Mouse (Mus musculus) midbrain, embryonic 14.5 days (tissue): ENCODE data around the gene Pim3. TPM values are rescaled to one million over a fixed set of nuclear protein-coding genes. Genes with fewer than 3 reads are reported as not detected.

Source experiments
- ATAC-seq: fragments of 200-750 bp; cut with Nextera tagmentation; 2 replicates; pipeline ENCODE4 v1.8.0; 2017; ENCODE audit warnings: moderate number of reproducible peaks, moderate library complexity; ENCODE audit not compliant: low FRiP score, low TSS enrichment
- DNase-seq: peaks from one replicate; pipeline ENCODE4 v3.0.0-alpha.2; 2015
- H3K27ac ChIP-seq: fragments of 300-500 bp; sonication (generic); replicated peaks from 2 replicates; pipeline ENCODE4 v1.5.1; 2014; ENCODE audit warnings: mild to moderate bottlenecking, low read depth, low read length, moderate library complexity
- H3K27me3 ChIP-seq: fragments of 300-500 bp; sonication (generic); 2 replicates; pipeline ENCODE4 v1.6.1; 2014; ENCODE audit warnings: low read length, control low read depth, mixed read lengths; ENCODE audit not compliant: control insufficient read depth, insufficient read depth
- H3K36me3 ChIP-seq: fragments of 300-500 bp; sonication (generic); 2 replicates; pipeline ENCODE4 v1.6.1; 2014; ENCODE audit warnings: low read length, control low read depth; ENCODE audit not compliant: control insufficient read depth, insufficient read depth
- H3K4me1 ChIP-seq: fragments of 300-500 bp; sonication (generic); 2 replicates; pipeline ENCODE4 v1.6.1; 2014; ENCODE audit warnings: mild to moderate bottlenecking, antibody characterized with exemption, low read length, control low read depth; ENCODE audit not compliant: control insufficient read depth, insufficient read depth
- H3K4me2 ChIP-seq: fragments of 300-500 bp; sonication (generic); 2 replicates; pipeline ENCODE4 v1.6.1; 2014; ENCODE audit warnings: mild to moderate bottlenecking, low read length, moderate library complexity
- H3K4me3 ChIP-seq: fragments of 300-500 bp; sonication (generic); replicated peaks from 2 replicates; pipeline ENCODE4 v1.5.1; 2014; ENCODE audit warnings: low read depth, low read length
- H3K9ac ChIP-seq: fragments of 300-500 bp; sonication (generic); replicated peaks from 2 replicates; pipeline ENCODE4 v1.6.1; 2014; ENCODE audit warnings: mild to moderate bottlenecking, low read length, moderate library complexity
- H3K9me3 ChIP-seq: fragments of 300-500 bp; sonication (generic); 2 replicates; pipeline ENCODE4 v1.6.1; 2016; ENCODE audit warnings: low read length, control low read depth, mixed read lengths; ENCODE audit not compliant: control insufficient read depth
- WGBS: fragments of 180-500 bp; shearing (Covaris S2); extraction: QIAGEN DNeasy Blood & Tissue Kit; methylation state at CpG from one replicate; pipeline ENCODE4 v1.1.7; 2014; 5-methylcytosine and 5-hydroxymethylcytosine counted together
- polyA plus RNA-seq: library from polyadenylated mRNA; unstranded; fragments of >200 nt; fragmentation: Nextera tagmentation; extraction: Ambion mirVana; gene quantifications from 2 replicates; pipeline ENCODE4 v1.2.1, GENCODE M21; 2014

Pim3 gene
- polyA plus RNA-seq, 1 experiment from 2014 or later: 49.1 TPM

DNA sequence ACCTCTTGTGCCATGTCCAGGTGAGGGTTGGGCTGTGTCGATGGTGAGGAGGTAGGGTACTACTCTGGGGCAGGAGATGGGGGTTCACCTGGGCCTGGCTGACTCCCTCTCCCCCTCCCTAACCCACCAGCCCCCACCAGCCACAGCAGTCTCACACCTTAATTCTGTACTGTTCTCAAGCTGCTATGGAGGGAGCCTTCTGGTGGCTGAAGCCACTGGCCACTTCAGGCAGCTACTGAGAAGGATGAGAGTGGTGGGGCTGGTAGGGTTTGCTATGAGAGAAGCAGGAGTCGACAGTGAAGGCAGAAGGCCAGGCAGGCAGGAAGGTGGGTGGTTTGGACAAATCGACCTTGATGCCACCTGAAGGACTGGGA is 19.7 kb upstream of the Pim3 start:
- H3K4me3 ChIP-seq: no peak overlapping the region
- ATAC-seq (no peak), DNase-seq (no peak)
- no peak overlapping the region for H3K27ac ChIP-seq
- H3K4me2 ChIP-seq: no peak overlapping the region
- no peaks in the 10 kb centered on the region for H3K36me3 ChIP-seq
- no peaks in the 10 kb centered on the region for H3K27me3 ChIP-seq
- WGBS: 80% methylated on average over 3 of the region's 3 CpGs
- no peaks in the 10 kb centered on the region for H3K9me3 ChIP-seq
- peaks cover 9% of the 10 kb centered on the region for H3K4me1 ChIP-seq
- H3K9ac ChIP-seq: no peak overlapping the region

DNA sequence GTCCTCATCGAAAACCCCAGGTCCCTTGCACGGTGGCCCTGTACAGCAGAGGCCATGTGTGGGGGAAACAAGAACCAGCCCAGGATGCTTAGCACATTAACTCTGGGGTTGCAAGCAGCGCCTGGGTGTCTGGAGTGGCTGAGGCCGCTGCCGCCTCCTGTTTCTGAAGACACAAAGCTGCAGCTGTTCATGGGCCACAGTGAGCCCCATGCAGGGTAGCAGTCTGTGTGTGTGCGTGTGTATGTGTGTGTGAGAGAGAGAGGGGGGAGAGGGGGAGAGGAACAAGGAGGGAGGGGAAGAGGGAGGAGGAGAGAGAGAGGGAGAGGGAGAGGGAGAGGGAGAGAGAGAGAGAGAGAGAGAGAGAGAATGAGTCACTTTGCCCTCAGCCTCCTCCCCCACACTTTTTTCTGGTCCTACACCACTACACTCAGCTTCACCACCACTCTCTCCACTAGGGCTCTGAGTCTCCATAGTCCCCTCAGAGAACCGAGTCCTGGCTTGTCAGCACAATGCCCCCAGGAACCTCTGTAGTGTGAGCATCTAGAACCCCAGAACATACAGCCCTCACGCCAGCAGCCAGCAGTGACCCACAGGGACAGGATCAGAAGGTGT is 18.4 kb upstream of the Pim3 start:
- 45% methylated on average over 8 of the region's 8 CpGs for WGBS
- H3K4me2 ChIP-seq: no peak overlapping the region
- H3K27ac ChIP-seq: no peak overlapping the region
- DNase-seq (no peak), ATAC-seq (no peak)
- H3K9me3 ChIP-seq: no peaks in the 10 kb centered on the region
- H3K4me3 ChIP-seq: no peak overlapping the region
- H3K36me3 ChIP-seq: no peaks in the 10 kb centered on the region
- no peaks in the 10 kb centered on the region for H3K27me3 ChIP-seq
- no peak overlapping the region for H3K9ac ChIP-seq
- H3K4me1 ChIP-seq: no peaks in the 10 kb centered on the region

DNA sequence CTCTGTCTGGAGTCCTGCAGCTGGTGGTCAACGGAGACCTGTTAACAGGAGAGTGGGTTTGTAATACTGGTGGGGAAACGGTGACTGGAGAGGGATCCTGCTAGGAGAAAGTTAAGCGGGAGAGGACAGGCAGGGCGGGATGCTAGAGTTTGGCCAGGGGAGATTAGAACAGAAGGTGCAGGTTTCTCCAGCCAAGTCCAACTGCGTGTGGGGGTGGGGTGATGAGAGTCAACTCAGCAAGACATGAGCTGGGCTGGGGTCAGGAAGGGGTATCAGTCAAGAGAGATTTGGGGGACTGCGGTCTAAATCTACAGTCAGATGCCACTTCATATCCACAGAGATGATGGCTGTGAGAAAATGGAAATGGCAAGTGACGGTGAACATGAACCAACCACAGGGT is 17.0 kb upstream of the Pim3 start:
- H3K36me3 ChIP-seq: no peaks in the 10 kb centered on the region
- no peak overlapping the region for H3K9ac ChIP-seq
- H3K9me3 ChIP-seq: no peaks in the 10 kb centered on the region
- no peaks in the 10 kb centered on the region for H3K27me3 ChIP-seq
- H3K4me1 ChIP-seq: no peaks in the 10 kb centered on the region
- H3K4me2 ChIP-seq: no peak overlapping the region
- 92% methylated on average over 7 of the region's 7 CpGs for WGBS
- H3K27ac ChIP-seq: no peak overlapping the region
- DNase-seq (no peak), ATAC-seq (no peak)
- no peak overlapping the region for H3K4me3 ChIP-seq

DNA sequence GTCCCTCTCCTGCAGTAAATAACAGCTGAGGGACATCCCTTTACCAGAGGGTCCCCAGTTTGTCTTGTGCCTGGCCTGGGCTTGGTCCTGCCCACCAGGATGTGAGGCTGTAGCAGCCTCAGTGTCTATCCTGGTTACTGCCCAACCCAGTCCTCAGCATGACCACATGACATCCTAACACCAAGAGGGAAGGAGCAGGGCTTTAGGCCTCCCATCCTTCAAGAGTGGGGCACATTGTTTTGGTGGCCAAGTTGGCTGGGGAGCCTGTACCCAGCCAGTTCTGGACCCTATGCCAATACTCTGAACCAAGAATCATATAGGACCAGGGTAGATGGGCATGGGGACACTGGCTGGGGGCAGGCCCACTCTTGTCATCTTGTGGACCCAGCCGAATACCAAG is 13.3 kb upstream of the Pim3 start:
- 100% methylated on average over 1 of the region's 1 CpGs for WGBS
- H3K36me3 ChIP-seq: no peaks in the 10 kb centered on the region
- no peaks in the 10 kb centered on the region for H3K9me3 ChIP-seq
- H3K4me2 ChIP-seq: no peak overlapping the region
- H3K27ac ChIP-seq: no peak overlapping the region
- ATAC-seq (no peak), DNase-seq (no peak)
- no peaks in the 10 kb centered on the region for H3K27me3 ChIP-seq
- H3K9ac ChIP-seq: no peak overlapping the region
- no peak overlapping the region for H3K4me3 ChIP-seq
- H3K4me1 ChIP-seq: no peaks in the 10 kb centered on the region

DNA sequence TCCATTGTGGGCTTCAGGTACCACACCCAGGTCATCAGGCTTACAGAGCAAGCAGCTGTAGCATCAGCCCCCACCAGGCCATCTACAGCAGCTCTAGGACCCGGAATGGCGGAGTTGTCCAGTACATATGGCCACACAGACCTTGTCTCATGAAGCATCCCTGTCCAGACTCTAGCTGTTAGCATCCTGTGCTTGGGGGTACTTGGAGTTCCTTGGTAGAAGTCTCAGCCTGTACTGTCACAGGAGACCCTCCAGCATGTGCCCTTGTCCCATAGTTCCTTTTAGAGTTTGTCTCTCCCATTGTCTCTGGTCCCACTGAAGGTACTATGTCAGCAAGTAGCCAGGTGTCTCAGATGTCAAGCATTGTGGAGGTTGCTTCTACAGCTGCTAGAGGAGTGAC is 12.4 kb upstream of the Pim3 start:
- ATAC-seq (no peak), DNase-seq (no peak)
- no peak overlapping the region for H3K4me2 ChIP-seq
- H3K4me3 ChIP-seq: no peak overlapping the region
- H3K9me3 ChIP-seq: no peaks in the 10 kb centered on the region
- H3K27ac ChIP-seq: no peak overlapping the region
- H3K9ac ChIP-seq: no peak overlapping the region
- no peaks in the 10 kb centered on the region for H3K36me3 ChIP-seq
- H3K27me3 ChIP-seq: no peaks in the 10 kb centered on the region
- no peaks in the 10 kb centered on the region for H3K4me1 ChIP-seq
- WGBS: 91% methylated on average over 2 of the region's 2 CpGs

DNA sequence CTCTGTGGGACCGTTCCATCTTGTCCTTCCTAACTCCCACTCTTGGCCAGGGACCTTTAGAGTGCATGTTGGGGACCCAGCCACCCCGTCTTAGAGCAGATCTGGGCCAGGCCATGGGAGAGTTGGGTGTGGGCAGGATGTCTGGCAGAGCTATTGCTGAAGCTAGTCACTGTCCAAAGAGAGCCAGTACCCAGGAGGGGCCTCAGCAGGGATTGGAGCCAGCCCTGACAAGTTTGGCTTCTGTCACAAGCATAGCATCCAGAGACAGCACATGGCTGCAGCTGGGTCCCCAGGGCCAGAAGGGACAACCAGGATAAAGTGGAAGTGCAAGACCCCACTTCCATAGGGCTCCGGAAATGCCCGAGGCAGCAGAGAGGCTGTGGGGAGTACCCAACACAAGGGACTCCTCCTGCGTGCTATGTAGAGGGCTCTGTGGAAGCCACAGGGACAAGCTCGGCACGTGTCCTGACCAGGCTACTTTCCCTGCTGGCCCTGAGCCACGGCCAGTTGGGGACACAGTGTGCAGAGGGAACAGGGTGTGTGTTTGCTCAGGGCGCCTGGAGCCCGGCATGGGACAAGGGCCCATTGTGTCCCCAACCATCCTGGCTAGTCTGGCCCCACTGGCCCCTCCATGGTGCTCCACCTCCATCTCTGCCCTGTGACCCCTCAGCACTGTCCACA is 11.7 kb upstream of the Pim3 start:
- Histone ChIP-seq H3K27me3 (no peaks in the 10 kb centered on the region), H3K27ac (no peak overlapping the region), H3K4me1 (no peaks in the 10 kb centered on the region), H3K4me2 (no peak overlapping the region), H3K9me3 (no peaks in the 10 kb centered on the region), H3K36me3 (no peaks in the 10 kb centered on the region), H3K9ac (no peak overlapping the region), H3K4me3 (no peak overlapping the region)
- no peak for DNase-seq
- 67% methylated on average over 10 of the region's 10 CpGs for WGBS
- no peak for ATAC-seq

DNA sequence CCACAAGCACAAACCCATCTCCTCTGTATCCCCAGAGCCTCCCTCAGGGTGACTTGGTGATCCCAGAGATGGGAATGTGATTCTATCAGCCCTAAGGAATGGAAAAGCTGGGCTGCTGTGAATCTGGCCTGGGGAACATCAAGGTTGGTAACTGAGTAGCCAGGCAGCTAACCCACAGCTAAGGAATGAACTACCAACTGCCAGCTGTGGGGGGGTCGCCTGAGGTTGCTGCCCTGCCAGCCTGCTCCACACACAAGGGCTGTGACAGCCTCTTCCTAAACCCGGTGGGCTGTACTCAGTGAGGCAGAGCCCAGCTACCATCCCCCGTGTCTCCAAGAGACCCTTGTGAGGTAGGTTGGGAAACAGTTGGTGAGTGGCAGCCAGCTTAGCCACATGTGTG is 10.9 kb upstream of the Pim3 start:
- Histone ChIP-seq H3K4me2 (no peak overlapping the region), H3K27ac (no peak overlapping the region), H3K36me3 (no peaks in the 10 kb centered on the region), H3K9me3 (no peaks in the 10 kb centered on the region), H3K27me3 (no peaks in the 10 kb centered on the region), H3K9ac (no peak overlapping the region), H3K4me1 (no peaks in the 10 kb centered on the region), H3K4me3 (no peak overlapping the region)
- DNase-seq (no peak), ATAC-seq (no peak)
- WGBS: 48% methylated on average over 3 of the region's 3 CpGs

DNA sequence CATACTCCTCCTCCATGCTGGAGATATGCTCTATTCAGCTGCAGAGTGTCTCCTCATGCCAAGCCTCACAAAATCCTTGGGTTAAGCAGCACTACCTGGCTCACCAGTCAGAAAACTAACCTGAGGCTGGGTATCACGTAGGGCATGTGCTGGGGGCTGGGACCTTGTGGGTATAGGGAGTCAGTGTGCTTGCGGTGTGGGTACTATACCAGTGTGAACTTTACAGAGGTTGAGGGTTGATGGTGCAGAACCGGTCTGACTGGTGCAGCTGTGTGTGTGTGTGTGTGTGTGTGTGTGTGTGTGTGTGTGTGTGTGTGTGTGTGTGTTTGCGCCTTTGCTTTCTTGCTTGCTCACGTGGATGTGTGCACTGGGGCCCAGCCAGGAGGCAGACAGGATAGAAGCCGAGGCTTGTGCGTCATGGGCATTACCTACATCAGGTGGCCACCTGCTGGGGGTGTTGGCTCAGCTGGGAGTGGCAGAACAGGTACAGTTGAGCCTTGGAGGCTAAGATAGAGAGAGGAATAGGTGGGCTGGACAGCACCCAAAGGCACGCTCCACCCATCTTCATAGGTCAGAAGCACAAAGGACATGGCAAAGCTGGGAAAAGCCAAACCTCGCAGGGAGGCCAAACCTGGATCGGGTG is 10.4 kb upstream of the Pim3 start:
- no peaks in the 10 kb centered on the region for H3K36me3 ChIP-seq
- ATAC-seq (no peak), DNase-seq (no peak)
- no peaks in the 10 kb centered on the region for H3K27me3 ChIP-seq
- WGBS: 83% methylated on average over 10 of the region's 10 CpGs
- no peak overlapping the region for H3K9ac ChIP-seq
- H3K4me2 ChIP-seq: no peak overlapping the region
- H3K9me3 ChIP-seq: no peaks in the 10 kb centered on the region
- H3K4me3 ChIP-seq: no peak overlapping the region
- H3K4me1 ChIP-seq: no peaks in the 10 kb centered on the region
- H3K27ac ChIP-seq: no peak overlapping the region

DNA sequence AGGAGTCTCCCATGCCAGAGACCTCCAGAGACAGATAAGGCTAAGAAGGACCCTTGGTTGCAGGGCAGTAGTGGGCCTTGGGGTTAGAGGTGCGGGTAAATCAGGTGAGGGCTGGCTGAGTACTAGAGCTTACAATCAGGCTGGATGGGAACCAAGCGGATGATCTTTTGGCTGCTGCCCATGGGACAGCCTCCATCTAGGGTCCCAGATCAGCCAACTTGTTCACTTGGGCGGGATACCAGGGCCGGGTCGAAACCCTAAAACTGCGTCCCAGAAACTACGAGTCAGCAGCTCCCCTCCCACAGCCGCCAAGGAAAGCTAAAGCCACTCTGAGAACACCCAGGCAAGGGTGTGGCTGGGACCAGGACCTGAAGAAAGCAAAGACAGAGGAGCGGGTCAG is 8.9 kb upstream of the Pim3 start:
- no peak overlapping the region for H3K4me2 ChIP-seq
- ATAC-seq (no peak), DNase-seq (no peak)
- no peaks in the 10 kb centered on the region for H3K9me3 ChIP-seq
- H3K27ac ChIP-seq: no peak overlapping the region
- 91% methylated on average over 9 of the region's 9 CpGs for WGBS
- H3K9ac ChIP-seq: no peak overlapping the region
- no peaks in the 10 kb centered on the region for H3K27me3 ChIP-seq
- no peaks in the 10 kb centered on the region for H3K36me3 ChIP-seq
- H3K4me1 ChIP-seq: no peaks in the 10 kb centered on the region
- H3K4me3 ChIP-seq: no peak overlapping the region
